Mouse (Mus musculus): ENCODE measurements around the gene Fads2. TPM values are rescaled to one million over a fixed set of nuclear protein-coding genes. Genes with fewer than 3 reads are reported as not detected.
A peak's percentile ranks its signal among the peaks of the same experiment; 100 is the strongest.

Gene Fads2
- polyA plus RNA-seq, 1 experiment: 91.5 TPM

GRCm38 (mm10) chr19:10014824-10015223 lies 86.7 kb downstream of the Fads2 start:
- Histone ChIP-seq H3K36me3 (ENCODE audit: control insufficient read depth, insufficient read depth, low read length) (no peaks in the 10 kb centered on the region), H3K27me3 (ENCODE audit: control insufficient read depth, insufficient read depth, low read length) (no peaks in the 10 kb centered on the region), H3K4me3 (ENCODE audit: control insufficient read depth, low read depth, low read length) (no peak overlapping the region), H3K27ac (ENCODE audit: control insufficient read depth, insufficient read depth, low read depth, low read length) (no peak overlapping the region), H3K4me1 (ENCODE audit: control insufficient read depth, insufficient read depth, low read length) (peaks cover 14% of the 10 kb centered on the region)
- TF ChIP-seq POLR2A (IDR thresholded peaks at IDR 0.05; ENCODE audit: control insufficient read depth, low read depth, low read length) (no peak), CTCF (IDR thresholded peaks at IDR 0.05; ENCODE audit: control insufficient read depth, insufficient read depth, insufficient replicate concordance, low read depth, low read length) (no peak)

DNA sequence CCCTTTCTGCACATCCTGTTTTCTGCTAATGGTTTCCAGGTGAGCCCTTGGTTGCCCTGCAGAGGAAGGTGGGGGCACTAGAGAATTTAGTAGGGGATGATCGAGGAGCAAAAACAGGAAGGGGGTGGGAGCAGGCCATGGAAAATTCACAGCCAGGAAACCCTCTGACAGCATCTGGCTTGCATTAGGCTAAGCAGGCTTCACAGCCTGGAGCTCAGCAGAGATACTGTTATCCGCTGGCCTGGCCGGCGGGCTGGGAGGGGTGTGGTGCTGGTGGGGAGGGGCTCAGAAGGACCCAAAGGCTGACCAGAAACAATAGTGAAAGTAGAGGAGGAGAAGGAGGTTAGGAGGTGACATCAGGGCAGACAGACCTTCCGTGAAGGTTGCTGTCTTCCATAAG lies 87.6 kb downstream of the Fads2 start:
- Histone ChIP-seq H3K4me1 (ENCODE audit: control insufficient read depth, insufficient read depth, low read length) (peaks cover 14% of the 10 kb centered on the region), H3K36me3 (ENCODE audit: control insufficient read depth, insufficient read depth, low read length) (no peaks in the 10 kb centered on the region), H3K4me3 (ENCODE audit: control insufficient read depth, low read depth, low read length) (no peak overlapping the region), H3K27ac (ENCODE audit: control insufficient read depth, insufficient read depth, low read depth, low read length) (peak overlapping the region; percentile 40; the same call in 1 of the 2 replicates), H3K27me3 (ENCODE audit: control insufficient read depth, insufficient read depth, low read length) (no peaks in the 10 kb centered on the region)
- no peak for TF ChIP-seq POLR2A (IDR thresholded peaks at IDR 0.05; ENCODE audit: control insufficient read depth, low read depth, low read length)
- no peak for TF ChIP-seq CTCF (IDR thresholded peaks at IDR 0.05; ENCODE audit: control insufficient read depth, insufficient read depth, insufficient replicate concordance, low read depth, low read length)

DNA sequence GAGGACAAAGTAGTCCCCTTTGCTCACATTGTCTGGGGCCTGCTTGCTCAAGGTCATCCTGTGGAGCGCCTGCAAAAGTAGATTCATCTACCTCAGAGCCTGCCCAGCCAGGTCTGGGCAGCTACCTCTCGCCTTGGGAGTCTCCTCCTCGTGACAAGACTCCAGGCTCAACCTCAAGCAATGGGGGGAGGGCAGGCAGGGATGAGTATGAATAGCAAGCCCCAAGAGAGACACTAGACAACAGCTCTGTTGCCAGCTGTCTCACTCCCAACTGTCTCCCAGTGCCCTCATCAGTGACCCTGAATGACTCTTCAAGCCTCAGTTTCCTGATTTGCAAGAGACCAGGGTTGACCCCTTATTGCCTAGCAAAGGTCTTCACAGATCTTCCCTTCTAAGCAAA lies 88.2 kb downstream of the Fads2 start:
- Histone ChIP-seq H3K27ac (ENCODE audit: control insufficient read depth, insufficient read depth, low read depth, low read length) (peak overlapping the region; percentile 68; the same call in 1 of the 2 replicates), H3K4me1 (ENCODE audit: control insufficient read depth, insufficient read depth, low read length) (peaks cover 12% of the 10 kb centered on the region), H3K27me3 (ENCODE audit: control insufficient read depth, insufficient read depth, low read length) (no peaks in the 10 kb centered on the region), H3K36me3 (ENCODE audit: control insufficient read depth, insufficient read depth, low read length) (no peaks in the 10 kb centered on the region), H3K4me3 (ENCODE audit: control insufficient read depth, low read depth, low read length) (no peak overlapping the region)
- TF ChIP-seq POLR2A (IDR thresholded peaks at IDR 0.05; ENCODE audit: control insufficient read depth, low read depth, low read length): no peak
- TF ChIP-seq CTCF (IDR thresholded peaks at IDR 0.05; ENCODE audit: control insufficient read depth, insufficient read depth, insufficient replicate concordance, low read depth, low read length): no peak

DNA sequence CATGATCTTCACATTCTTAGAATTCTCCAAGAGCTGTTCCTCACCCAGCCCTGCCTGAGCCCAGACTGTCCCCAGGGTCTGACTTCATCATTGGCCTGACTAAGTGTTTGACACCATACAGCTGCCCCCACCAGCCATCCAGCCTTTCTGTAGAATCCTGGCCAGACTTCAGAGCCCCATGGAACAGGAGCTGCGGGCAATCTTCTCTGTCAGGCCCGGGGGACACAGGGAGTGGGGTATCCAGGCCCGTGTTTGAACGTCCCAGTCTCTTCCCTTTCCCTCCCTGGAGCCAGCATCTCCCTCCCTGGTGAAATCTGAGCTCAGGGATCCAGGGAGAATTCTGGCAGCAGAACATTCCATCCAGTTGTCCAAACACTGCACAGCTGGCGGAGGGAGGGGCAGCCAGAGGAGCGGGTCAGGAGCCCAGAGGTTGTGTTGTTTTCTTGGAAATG lies 88.7 kb downstream of the Fads2 start:
- no peaks in the 10 kb centered on the region for H3K36me3 ChIP-seq (ENCODE audit: control insufficient read depth, insufficient read depth, low read length)
- H3K4me1 ChIP-seq (ENCODE audit: control insufficient read depth, insufficient read depth, low read length): peaks cover 7% of the 10 kb centered on the region
- H3K27me3 ChIP-seq (ENCODE audit: control insufficient read depth, insufficient read depth, low read length): no peaks in the 10 kb centered on the region
- peak overlapping the region; percentile 68 for H3K27ac ChIP-seq (ENCODE audit: control insufficient read depth, insufficient read depth, low read depth, low read length)
- no peak for TF ChIP-seq POLR2A (IDR thresholded peaks at IDR 0.05; ENCODE audit: control insufficient read depth, low read depth, low read length)
- no peak for TF ChIP-seq CTCF (IDR thresholded peaks at IDR 0.05; ENCODE audit: control insufficient read depth, insufficient read depth, insufficient replicate concordance, low read depth, low read length)
- no peak overlapping the region for H3K4me3 ChIP-seq (ENCODE audit: control insufficient read depth, low read depth, low read length)

Other genes with a start within 250 kb of the Fads2 start
- 23.1 and 26.8 TPM in 2 replicates for gene Incenp, start 202.2 kb downstream of the Fads2 start, polyA plus RNA-seq (2012; rRNA removed)
- gene Fth1, start 121.1 kb downstream of the Fads2 start, polyA plus RNA-seq (2012; rRNA removed): 268 and 313 TPM in 2 replicates
- gene Best1, start 100.1 kb downstream of the Fads2 start, polyA plus RNA-seq (2012; rRNA removed): 339 and 362 TPM in 2 replicates
- gene Rab3il1, start 100.1 kb downstream of the Fads2 start, polyA plus RNA-seq (2012; rRNA removed): 362 and 384 TPM in 2 replicates
- 7.6 and 12.0 TPM in 2 replicates for gene Fads3, start 60.2 kb downstream of the Fads2 start, polyA plus RNA-seq (2012; rRNA removed)
- 32.6 and 35.4 TPM in 2 replicates for gene Fads1, start 81.1 kb upstream of the Fads2 start, polyA plus RNA-seq (2012; rRNA removed)
- 329 and 331 TPM in 2 replicates for gene Tmem258, start 102.3 kb upstream of the Fads2 start, polyA plus RNA-seq (2012; rRNA removed)
- 28.7 and 29.7 TPM in 2 replicates for gene Fen1, start 102.4 kb upstream of the Fads2 start, polyA plus RNA-seq (2012; rRNA removed)
- 3.2 and 3.9 TPM in 2 replicates for gene Myrf, start 139.0 kb upstream of the Fads2 start, polyA plus RNA-seq (2012; rRNA removed)
- gene Dagla, start 203.1 kb upstream of the Fads2 start, polyA plus RNA-seq (2012; rRNA removed): 1.7 and 1.8 TPM in 2 replicates

Data from testis, adult 2 months (tissue).